Mouse (Mus musculus) monocyte, adult 59 days (primary cell): ENCODE data around the gene Gm49359. TPM values are rescaled to one million over a fixed set of nuclear protein-coding genes. Genes with fewer than 3 reads are reported as not detected.

Experiments
- total RNA-seq, 2 experiments: library from RNA; stranded (reverse); gene quantifications; one replicate each; pipeline ENCODE4 v1.2.4; 2023

Gm49359 gene
- total RNA-seq: 10 to 100 TPM; 12.0 to 12.7 TPM

GRCm38 (mm10) chr13:62466424-62467334 is at the start of gene Gm49359:
TSS of gene Gm49359 (minus strand) at chr13:62466832.

Other genes with a start within 250 kb of the Gm49359 start
- gene Gm3604, start 83.7 kb downstream of the Gm49359 start, total RNA-seq: under 1 TPM; 0.46 to 0.86 TPM
- gene Zfp935, start 91.7 kb upstream of the Gm49359 start, total RNA-seq: under 1 TPM in 1 of 2 experiments, not detected in 1; 0.94 TPM
- gene Zfp934, start 104.4 kb upstream of the Gm49359 start, total RNA-seq: 1 to 10 TPM; 3.9 to 4.4 TPM
- gene 6720489N17Rik, start 157.3 kb upstream of the Gm49359 start, total RNA-seq: 1 to 10 TPM; 2.7 to 5.8 TPM